Mouse (Mus musculus) retina, embryonic 14.5 days (tissue): ENCODE results near the gene Arsb.
"Not testable (repeated sequence)": the region's sequence is repeated elsewhere in the genome, so short reads cannot be mapped to it uniquely, and the experiment has no call there.

Source experiments
- DNase-seq: peaks from one replicate; pipeline ENCODE4 v3.0.0-alpha.2; 2015; ENCODE audit warnings: low spot score

The Arsb gene

GRCm38 (mm10) chr13:93924735-93925432, 153.5 kb downstream of the Arsb start:
- no peak for DNase-seq

GRCm38 (mm10) chr13:93930561-93931340, 159.3 kb downstream of the Arsb start:
- no peak for DNase-seq

- DNase-seq: no peak
Measured at GRCm38 (mm10) chr13:93936455-93936854, 165.0 kb downstream of the Arsb start.

GRCm38 (mm10) chr13:93938118-93938517, 166.7 kb downstream of the Arsb start:
- no peak for DNase-seq

- no peak for DNase-seq
Measured at GRCm38 (mm10) chr13:93939363-93940127, 168.1 kb downstream of the Arsb start.

GRCm38 (mm10) chr13:93940742-93941531, 169.5 kb downstream of the Arsb start:
- no peak for DNase-seq

- no peak for DNase-seq
Measured at GRCm38 (mm10) chr13:93950996-93951395, 179.6 kb downstream of the Arsb start.

- DNase-seq: no peak
Measured at GRCm38 (mm10) chr13:93951555-93951954, 180.1 kb downstream of the Arsb start.

GRCm38 (mm10) chr13:93952466-93952865, 181.0 kb downstream of the Arsb start:
- no peak for DNase-seq

- DNase-seq: no peak
Measured at GRCm38 (mm10) chr13:93957907-93958306, 186.5 kb downstream of the Arsb start.

GRCm38 (mm10) chr13:93966271-93966670, 194.8 kb downstream of the Arsb start:
- DNase-seq: peak; percentile 17

- DNase-seq: no peak
Measured at GRCm38 (mm10) chr13:93967138-93967537, 195.7 kb downstream of the Arsb start.

GRCm38 (mm10) chr13:93970115-93970514, 198.7 kb downstream of the Arsb start:
- DNase-seq: no peak

- no peak for DNase-seq
Measured at GRCm38 (mm10) chr13:93972423-93972822, 201.0 kb downstream of the Arsb start.

GRCm38 (mm10) chr13:93975668-93976067, 204.2 kb downstream of the Arsb start:
- DNase-seq: no peak

GRCm38 (mm10) chr13:93976897-93977530, 205.6 kb downstream of the Arsb start:
- no peak for DNase-seq

GRCm38 (mm10) chr13:93978703-93979495, 207.5 kb downstream of the Arsb start:
- DNase-seq: no peak

- DNase-seq: no peak
Measured at GRCm38 (mm10) chr13:93979754-93980153, 208.3 kb downstream of the Arsb start.

- DNase-seq: no peak
Measured at GRCm38 (mm10) chr13:93984521-93984920, 213.1 kb downstream of the Arsb start.

- no peak for DNase-seq
Measured at GRCm38 (mm10) chr13:93985181-93985580, 213.8 kb downstream of the Arsb start.

- not testable (repeated sequence) for DNase-seq
Measured at GRCm38 (mm10) chr13:93985750-93986149, 214.3 kb downstream of the Arsb start.
